Mouse (Mus musculus) C2C12 (cell line): ENCODE measurements around the gene Ssbp2. TPM values are rescaled to one million over a fixed set of nuclear protein-coding genes. Genes with fewer than 3 reads are reported as not detected.

Source experiments
- H3K27me3 ChIP-seq: one replicate; pipeline ENCODE4 v1.6.1; 2011; ENCODE audit not compliant: control insufficient read depth, insufficient read depth, insufficient read length
- H3K36me3 ChIP-seq: one replicate; pipeline ENCODE4 v1.6.1; 2011; ENCODE audit not compliant: control insufficient read depth, insufficient read depth
- H3K4me3 ChIP-seq: one replicate; pipeline ENCODE4 v1.5.1; 2011; ENCODE audit warnings: mild to moderate bottlenecking, control low read depth; ENCODE audit not compliant: poor library complexity, insufficient read depth, severe bottlenecking
- H3K79me2 ChIP-seq: one replicate; pipeline ENCODE4 v1.6.1; 2011; ENCODE audit not compliant: control insufficient read depth, insufficient read depth
- H3K79me3 ChIP-seq: one replicate; pipeline ENCODE4 v1.6.1; 2011; ENCODE audit warnings: low read depth, control low read depth
- H3ac ChIP-seq: one replicate; pipeline ENCODE3; 2011; ENCODE audit warnings: low read depth; ENCODE audit not compliant: control insufficient read depth, insufficient read length
- CEBPB ChIP-seq: IDR thresholded peaks from one replicate; pipeline ENCODE4 v1.6.1; 2011; ENCODE audit warnings: low read depth, mild to moderate bottlenecking, control low read depth, moderate library complexity
- CTCF ChIP-seq: IDR thresholded peaks from one replicate; pipeline ENCODE4 v1.5.1; 2011; ENCODE audit not compliant: control insufficient read depth, insufficient read depth, insufficient read length
- FOSL1 ChIP-seq: IDR thresholded peaks from one replicate; pipeline ENCODE4 v1.8.0; 2011; ENCODE audit warnings: mild to moderate bottlenecking, low read length; ENCODE audit not compliant: poor library complexity, insufficient read depth, severe bottlenecking
- MAX ChIP-seq: IDR thresholded peaks from one replicate; pipeline ENCODE4 v1.6.1; 2011; ENCODE audit warnings: mild to moderate bottlenecking, control low read depth
- MYOD1 ChIP-seq: IDR thresholded peaks from one replicate; pipeline ENCODE4 v1.6.1; 2011; ENCODE audit warnings: low read depth; ENCODE audit not compliant: control insufficient read depth, insufficient read length
- MYOG ChIP-seq: IDR thresholded peaks from one replicate; pipeline ENCODE4 v1.6.1; 2011; ENCODE audit not compliant: control insufficient read depth, insufficient read length; ENCODE audit errors: extremely low read depth
- USF1 ChIP-seq: IDR thresholded peaks from one replicate; pipeline ENCODE4 v1.6.1; 2011; ENCODE audit warnings: low read depth, mild to moderate bottlenecking, control low read depth, moderate library complexity
- polyA plus RNA-seq: library from polyadenylated mRNA; unstranded; fragments of >200 nt; fragmentation: generic; extraction: Trizol; gene quantifications from one replicate; pipeline ENCODE4 v1.2.1, GENCODE M21; 2012; ENCODE audit warnings: missing spikeins

Ssbp2 gene
- polyA plus RNA-seq, 1 experiment, result 22.5 TPM

- Histone ChIP-seq H3K27me3 (no peaks in the 10 kb centered on the region), H3K79me2 (no peaks in the 10 kb centered on the region), H3K36me3 (no peaks in the 10 kb centered on the region), H3K4me3 (no peak overlapping the region), H3ac (no peak overlapping the region), H3K79me3 (no peaks in the 10 kb centered on the region)
- TF ChIP-seq CTCF, result no peak
- TF ChIP-seq FOSL1, result no peak
- TF ChIP-seq MYOG, result no peak
- no peak for TF ChIP-seq USF1
- no peak for TF ChIP-seq MYOD1
- TF ChIP-seq CEBPB, result no peak
These were observed 267.8 kb downstream of the Ssbp2 start for GRCm38 (mm10) chr13:91727899-91728298.

GRCm38 (mm10) chr13:91737191-91737590 is 277.1 kb downstream of the Ssbp2 start:
- no peaks in the 10 kb centered on the region for H3K79me2 ChIP-seq
- H3K79me3 ChIP-seq, result no peaks in the 10 kb centered on the region
- no peak for TF ChIP-seq MYOG
- no peak for TF ChIP-seq FOSL1
- TF ChIP-seq USF1, result no peak
- no peak for TF ChIP-seq CTCF
- TF ChIP-seq MAX, result no peak
- no peak for TF ChIP-seq MYOD1
- no peak for TF ChIP-seq CEBPB
- no peak overlapping the region for H3ac ChIP-seq
- no peaks in the 10 kb centered on the region for H3K36me3 ChIP-seq
- no peak overlapping the region for H3K4me3 ChIP-seq
- no peaks in the 10 kb centered on the region for H3K27me3 ChIP-seq

- H3K79me3 ChIP-seq, result no peaks in the 10 kb centered on the region
- H3K79me2 ChIP-seq, result no peaks in the 10 kb centered on the region
- H3ac ChIP-seq, result no peak overlapping the region
- no peaks in the 10 kb centered on the region for H3K36me3 ChIP-seq
- H3K4me3 ChIP-seq, result no peak overlapping the region
- TF ChIP-seq CEBPB (no peak), MYOG (no peak), CTCF (no peak), MYOD1 (no peak), USF1 (no peak)
- H3K27me3 ChIP-seq, result no peaks in the 10 kb centered on the region
These were observed 280.8 kb downstream of the Ssbp2 start for GRCm38 (mm10) chr13:91740851-91741250.

GRCm38 (mm10) chr13:91741280-91742047 is 281.4 kb downstream of the Ssbp2 start, which contains the start of gene Acot12:
Acot12 (plus strand) TSS chr13:91741512.
- H3ac ChIP-seq, result peak within 1 kb of the TSS; percentile 49
- TF ChIP-seq USF1 (no peak), MYOG (no peak), CEBPB (no peak), FOSL1 (no peak), MAX (no peak), CTCF (no peak), MYOD1 (no peak)
- H3K79me3 ChIP-seq, result no peaks in the 10 kb centered on the region
- no peaks in the 10 kb centered on the region for H3K79me2 ChIP-seq
- H3K27me3 ChIP-seq, result no peaks in the 10 kb centered on the region
- no peaks in the 10 kb centered on the region for H3K36me3 ChIP-seq
- no peak within 1 kb of the TSS for H3K4me3 ChIP-seq

- no peak overlapping the region for H3K4me3 ChIP-seq
- TF ChIP-seq MYOD1 (no peak), CEBPB (no peak), FOSL1 (no peak)
- H3K36me3 ChIP-seq, result no peaks in the 10 kb centered on the region
- no peaks in the 10 kb centered on the region for H3K79me2 ChIP-seq
- no peaks in the 10 kb centered on the region for H3K79me3 ChIP-seq
- H3K27me3 ChIP-seq, result no peaks in the 10 kb centered on the region
- H3ac ChIP-seq, result no peak overlapping the region
These were observed 283.1 kb downstream of the Ssbp2 start for GRCm38 (mm10) chr13:91743180-91743579.

- no peak for TF ChIP-seq CEBPB
- no peak for TF ChIP-seq MYOD1
- Histone ChIP-seq H3K27me3 (no peaks in the 10 kb centered on the region), H3K36me3 (no peaks in the 10 kb centered on the region), H3K4me3 (no peak overlapping the region), H3K79me3 (no peaks in the 10 kb centered on the region), H3K79me2 (no peaks in the 10 kb centered on the region), H3ac (no peak overlapping the region)
These were observed 286.4 kb downstream of the Ssbp2 start for GRCm38 (mm10) chr13:91746470-91746869.
